Mouse (Mus musculus): ENCODE measurements around the gene Sfi1. TPM values are rescaled to one million over a fixed set of nuclear protein-coding genes. Genes with fewer than 3 reads are reported as not detected.

Sfi1 gene
- total RNA-seq (2014; rRNA removed) (17.7 and 22.8 TPM in 2 replicates), polyA plus RNA-seq (2015; fragmentation: Nextera tagmentation; extraction: Ambion mirVana) (4.7 and 8.7 TPM in 2 replicates)

DNA sequence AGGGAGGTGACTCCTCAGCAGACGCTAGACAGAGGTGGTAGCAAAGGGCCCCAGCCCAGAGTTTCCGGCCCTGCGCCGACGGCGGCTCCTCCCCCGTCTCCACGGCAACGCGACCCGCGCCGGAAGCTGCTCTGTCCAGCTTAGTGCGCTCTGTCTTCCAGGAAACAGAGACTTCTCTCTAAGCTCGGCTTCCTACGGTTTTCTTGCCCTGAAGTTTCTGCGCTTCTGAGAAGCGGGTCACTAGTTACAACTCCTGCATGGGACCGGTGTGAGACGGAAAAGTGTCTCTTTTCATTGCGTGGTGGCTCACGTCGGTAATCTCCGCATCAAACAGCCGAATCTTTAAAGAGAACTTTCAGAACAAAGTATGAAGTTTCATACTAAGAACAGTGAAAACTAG is at the start of gene Sfi1:
Gene Sfi1 (minus strand): TSS at position 101 of the 400 bp plus-strand sequence.
- Histone ChIP-seq H3K9me3 (ENCODE audit: low read length) (no peaks in the 10 kb centered on the region), H3K9ac (no peak within 1 kb of the TSS), H3K4me2 (ENCODE audit: low read depth) (no peak within 1 kb of the TSS), H3K27ac (ENCODE audit: low read depth, low read length) (no peak within 1 kb of the TSS), H3K36me3 (ENCODE audit: insufficient read depth) (no peaks in the 10 kb centered on the region), H3K27me3 (ENCODE audit: insufficient read depth, low read length) (no peaks in the 10 kb centered on the region), H3K4me1 (ENCODE audit: insufficient read depth) (no peaks in the 10 kb centered on the region), H3K4me3 (ENCODE audit: low read depth, low read length) (no peak within 1 kb of the TSS)
- DNase-seq: no peak
- no peak for TF ChIP-seq CTCF (IDR thresholded peaks at IDR 0.05; ENCODE audit: low read depth)
- WGBS: 84% methylated on average over 25 of the region's 25 CpGs
- ATAC-seq: no peak

DNA sequence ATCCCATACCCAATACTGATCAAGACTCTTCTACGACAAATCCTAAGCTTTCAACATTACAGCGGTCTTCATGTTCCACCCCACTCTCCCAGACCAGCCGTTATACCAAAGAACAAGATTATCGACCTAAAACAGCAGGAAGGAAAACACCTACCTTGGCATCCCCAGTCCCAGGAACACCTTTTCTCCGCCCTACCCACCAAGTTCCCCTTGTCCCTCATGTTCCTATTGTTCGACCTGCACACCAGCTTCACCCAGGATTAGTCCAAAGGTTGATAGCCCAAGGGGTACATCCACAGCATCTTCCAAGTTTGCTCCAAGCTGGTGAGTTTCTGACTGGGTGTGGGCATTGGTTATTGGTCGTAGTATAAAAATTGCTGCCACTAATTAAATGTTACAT is 49.1 kb upstream of the Sfi1 start:
- ATAC-seq: no peak
- H3K4me3 ChIP-seq (ENCODE audit: low read depth, low read length): no peak overlapping the region
- no peak overlapping the region for H3K27ac ChIP-seq (ENCODE audit: low read depth, low read length)
- H3K27me3 ChIP-seq (ENCODE audit: insufficient read depth, low read length): no peaks in the 10 kb centered on the region
- H3K4me1 ChIP-seq (ENCODE audit: insufficient read depth): no peaks in the 10 kb centered on the region
- no peaks in the 10 kb centered on the region for H3K9me3 ChIP-seq (ENCODE audit: low read length)
- TF ChIP-seq CTCF (IDR thresholded peaks at IDR 0.05; ENCODE audit: low read depth): no peak
- 95% methylated on average over 7 of the region's 7 CpGs for WGBS
- no peak overlapping the region for H3K9ac ChIP-seq
- H3K4me2 ChIP-seq (ENCODE audit: low read depth): no peak overlapping the region
- DNase-seq: no peak
- peaks cover 64% of the 10 kb centered on the region for H3K36me3 ChIP-seq (ENCODE audit: insufficient read depth)

DNA sequence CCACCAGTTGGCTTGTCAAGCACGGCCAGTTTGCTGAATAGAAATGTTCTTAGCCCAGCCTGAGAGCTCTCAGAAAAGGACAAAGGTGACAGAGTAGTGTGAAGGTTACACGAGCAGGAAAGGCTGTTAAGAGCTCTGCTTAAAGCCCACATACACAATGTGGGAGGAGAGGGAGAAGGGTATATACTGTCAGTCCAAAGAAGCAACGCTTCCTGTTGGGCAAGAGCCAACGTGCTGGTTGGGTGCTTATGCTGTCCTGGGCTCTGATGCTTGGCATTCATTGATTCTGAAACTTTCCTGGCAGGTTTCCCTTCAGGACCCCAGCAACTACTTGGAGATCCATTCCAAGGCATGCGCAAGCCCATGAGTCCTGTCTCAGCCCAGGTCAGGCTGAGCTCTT is 42.0 kb upstream of the Sfi1 start:
- WGBS: 71% methylated on average over 5 of the region's 5 CpGs
- ATAC-seq: no peak
- Histone ChIP-seq H3K4me1 (ENCODE audit: insufficient read depth) (no peaks in the 10 kb centered on the region), H3K27ac (ENCODE audit: low read depth, low read length) (no peak overlapping the region), H3K9ac (no peak overlapping the region), H3K27me3 (ENCODE audit: insufficient read depth, low read length) (no peaks in the 10 kb centered on the region), H3K36me3 (ENCODE audit: insufficient read depth) (peaks cover 54% of the 10 kb centered on the region), H3K9me3 (ENCODE audit: low read length) (no peaks in the 10 kb centered on the region), H3K4me3 (ENCODE audit: low read depth, low read length) (no peak overlapping the region), H3K4me2 (ENCODE audit: low read depth) (no peak overlapping the region)
- TF ChIP-seq CTCF (IDR thresholded peaks at IDR 0.05; ENCODE audit: low read depth): no peak
- DNase-seq: no peak

DNA sequence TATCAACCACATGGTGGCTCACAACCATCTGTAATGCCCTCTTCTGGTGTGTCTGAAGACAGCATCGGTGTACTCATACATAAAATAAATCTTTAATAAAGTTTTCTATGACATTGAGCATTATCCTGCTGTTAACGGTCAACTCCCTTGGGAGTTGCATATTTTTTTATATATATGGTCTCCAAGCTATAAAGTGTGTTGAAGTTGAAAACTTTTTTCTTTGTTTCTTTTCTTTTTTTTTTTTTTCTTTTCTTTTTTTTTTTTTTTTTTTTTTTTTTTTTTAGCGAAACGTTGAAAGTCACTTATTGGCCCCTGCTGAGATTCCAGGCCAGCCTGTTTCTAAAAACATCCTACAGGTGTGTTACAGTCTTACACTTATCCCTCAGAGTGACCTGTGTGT is 40.4 kb upstream of the Sfi1 start:
- no peak for TF ChIP-seq CTCF (IDR thresholded peaks at IDR 0.05; ENCODE audit: low read depth)
- H3K9ac ChIP-seq: no peak overlapping the region
- no peak overlapping the region for H3K27ac ChIP-seq (ENCODE audit: low read depth, low read length)
- H3K4me2 ChIP-seq (ENCODE audit: low read depth): no peak overlapping the region
- H3K27me3 ChIP-seq (ENCODE audit: insufficient read depth, low read length): no peaks in the 10 kb centered on the region
- peaks cover 62% of the 10 kb centered on the region for H3K36me3 ChIP-seq (ENCODE audit: insufficient read depth)
- no peak for DNase-seq
- ATAC-seq: no peak
- H3K9me3 ChIP-seq (ENCODE audit: low read length): no peaks in the 10 kb centered on the region
- no peaks in the 10 kb centered on the region for H3K4me1 ChIP-seq (ENCODE audit: insufficient read depth)
- WGBS: 92% methylated on average over 4 of the region's 4 CpGs
- H3K4me3 ChIP-seq (ENCODE audit: low read depth, low read length): no peak overlapping the region

DNA sequence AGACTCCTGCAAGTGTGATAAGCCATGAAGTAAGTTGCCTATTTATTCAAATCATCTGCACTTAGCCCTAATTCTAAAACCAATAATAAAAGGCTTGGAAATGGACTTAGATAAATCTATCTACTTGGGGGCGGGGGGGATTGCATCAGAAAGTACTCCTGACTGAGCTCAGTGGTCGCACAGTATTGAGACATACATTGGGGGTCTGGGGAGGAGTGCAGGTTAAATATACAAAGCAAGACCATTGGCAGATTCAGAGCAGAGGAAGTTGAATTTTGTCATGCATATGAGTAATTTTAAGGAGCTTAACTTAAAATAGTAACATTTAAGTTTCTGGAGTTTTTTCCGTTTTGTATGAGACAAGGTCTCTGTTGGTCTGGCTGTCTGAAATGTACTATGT is 39.0 kb upstream of the Sfi1 start:
- TF ChIP-seq CTCF (IDR thresholded peaks at IDR 0.05; ENCODE audit: low read depth): no peak
- no peaks in the 10 kb centered on the region for H3K4me1 ChIP-seq (ENCODE audit: insufficient read depth)
- no peak for DNase-seq
- no peaks in the 10 kb centered on the region for H3K27me3 ChIP-seq (ENCODE audit: insufficient read depth, low read length)
- H3K9me3 ChIP-seq (ENCODE audit: low read length): no peaks in the 10 kb centered on the region
- no peak overlapping the region for H3K9ac ChIP-seq
- ATAC-seq: no peak
- WGBS: 91% methylated on average over 3 of the region's 3 CpGs
- H3K36me3 ChIP-seq (ENCODE audit: insufficient read depth): peaks cover 61% of the 10 kb centered on the region
- H3K4me3 ChIP-seq (ENCODE audit: low read depth, low read length): no peak overlapping the region
- H3K4me2 ChIP-seq (ENCODE audit: low read depth): no peak overlapping the region
- no peak overlapping the region for H3K27ac ChIP-seq (ENCODE audit: low read depth, low read length)

DNA sequence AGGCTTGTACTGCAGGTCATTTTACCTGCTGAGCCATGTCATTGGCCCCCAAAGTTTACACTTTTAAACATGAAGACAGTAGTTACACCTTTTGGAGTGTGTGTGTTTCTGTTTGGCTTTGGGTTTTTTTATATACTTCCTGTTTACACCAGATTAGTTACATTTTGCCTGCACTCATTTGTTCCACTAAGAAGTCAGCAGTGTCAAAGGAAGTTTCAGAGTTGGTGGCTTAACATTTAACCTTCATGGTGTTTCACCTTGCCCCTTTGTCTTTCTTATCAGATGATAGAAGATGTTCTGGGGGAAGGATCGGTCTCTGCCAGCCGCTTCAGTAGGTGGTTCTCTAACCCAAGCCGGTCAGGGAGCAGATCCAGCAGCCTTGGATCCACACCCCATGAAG is 33.9 kb upstream of the Sfi1 start:
- Histone ChIP-seq H3K36me3 (ENCODE audit: insufficient read depth) (peaks cover 74% of the 10 kb centered on the region), H3K27me3 (ENCODE audit: insufficient read depth, low read length) (no peaks in the 10 kb centered on the region), H3K27ac (ENCODE audit: low read depth, low read length) (no peak overlapping the region), H3K4me2 (ENCODE audit: low read depth) (no peak overlapping the region), H3K9ac (no peak overlapping the region), H3K9me3 (ENCODE audit: low read length) (no peaks in the 10 kb centered on the region), H3K4me1 (ENCODE audit: insufficient read depth) (no peaks in the 10 kb centered on the region), H3K4me3 (ENCODE audit: low read depth, low read length) (no peak overlapping the region)
- over 99% methylated on average over 3 of the region's 3 CpGs for WGBS
- DNase-seq (no peak), ATAC-seq (no peak)
- no peak for TF ChIP-seq CTCF (IDR thresholded peaks at IDR 0.05; ENCODE audit: low read depth)

DNA sequence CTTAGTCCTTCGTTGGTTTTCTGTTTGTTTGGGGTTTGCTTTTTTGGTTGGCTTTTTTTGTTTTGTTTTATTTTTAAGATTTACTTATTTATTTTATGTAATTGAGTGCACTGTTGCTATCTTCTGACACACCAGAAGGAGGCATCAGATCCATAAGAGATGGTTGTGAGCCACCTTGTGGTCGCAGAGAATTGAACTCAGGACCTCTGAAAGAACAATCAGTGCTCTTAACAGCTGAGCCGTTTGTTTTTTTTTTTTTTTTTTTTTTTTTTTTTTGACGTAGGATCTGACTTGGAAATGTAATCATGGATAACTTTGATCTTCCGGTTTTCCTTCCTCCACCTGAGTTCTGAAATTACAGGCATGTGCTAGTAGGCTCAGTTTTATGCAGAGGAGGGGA is 29.8 kb upstream of the Sfi1 start:
- WGBS: 78% methylated on average over 5 of the region's 5 CpGs
- Histone ChIP-seq H3K36me3 (ENCODE audit: insufficient read depth) (peaks cover 64% of the 10 kb centered on the region), H3K4me3 (ENCODE audit: low read depth, low read length) (no peak overlapping the region), H3K9ac (no peak overlapping the region), H3K4me1 (ENCODE audit: insufficient read depth) (no peaks in the 10 kb centered on the region), H3K27ac (ENCODE audit: low read depth, low read length) (no peak overlapping the region), H3K4me2 (ENCODE audit: low read depth) (no peak overlapping the region), H3K9me3 (ENCODE audit: low read length) (no peaks in the 10 kb centered on the region), H3K27me3 (ENCODE audit: insufficient read depth, low read length) (no peaks in the 10 kb centered on the region)
- no peak for DNase-seq
- peak; percentile 20; the same call in 1 of the 2 replicates for TF ChIP-seq CTCF (IDR thresholded peaks at IDR 0.05; ENCODE audit: low read depth)
- no peak for ATAC-seq

DNA sequence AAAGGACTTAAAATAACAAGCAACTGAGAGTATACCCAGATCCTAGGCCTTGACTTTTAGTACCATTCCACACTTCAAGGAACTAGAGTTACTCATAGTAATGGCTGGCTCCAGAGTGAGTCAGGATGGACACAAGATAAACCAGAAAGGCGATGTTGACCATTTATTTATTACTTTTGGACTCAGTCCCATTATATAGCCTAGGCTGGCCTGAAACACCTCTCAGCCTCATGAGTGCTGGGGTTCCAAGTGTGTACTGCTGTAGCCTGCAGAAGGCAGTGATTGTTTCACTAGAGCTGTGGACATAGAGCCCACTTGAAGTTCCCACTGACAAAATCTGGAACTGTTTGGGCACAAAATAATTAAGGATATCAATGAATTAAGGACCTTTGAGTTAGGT is 19.3 kb upstream of the Sfi1 start:
- Histone ChIP-seq H3K4me1 (ENCODE audit: insufficient read depth) (no peaks in the 10 kb centered on the region), H3K36me3 (ENCODE audit: insufficient read depth) (peaks cover 38% of the 10 kb centered on the region), H3K27ac (ENCODE audit: low read depth, low read length) (no peak overlapping the region), H3K27me3 (ENCODE audit: insufficient read depth, low read length) (no peaks in the 10 kb centered on the region), H3K4me2 (ENCODE audit: low read depth) (no peak overlapping the region), H3K4me3 (ENCODE audit: low read depth, low read length) (no peak overlapping the region), H3K9ac (no peak overlapping the region), H3K9me3 (ENCODE audit: low read length) (no peaks in the 10 kb centered on the region)
- TF ChIP-seq CTCF (IDR thresholded peaks at IDR 0.05; ENCODE audit: low read depth): no peak
- DNase-seq (no peak), ATAC-seq (no peak)
- WGBS: 98% methylated on average over 1 of the region's 1 CpGs

Measured in forebrain, postnatal 0 days (tissue).